Mouse (Mus musculus): ENCODE results near the gene Tmem132c. TPM values are rescaled to one million over a fixed set of nuclear protein-coding genes. Genes with fewer than 3 reads are reported as not detected.

Tmem132c gene
- polyA plus RNA-seq, 3 experiments from 2014 or later: 0.26 TPM; not detected in 2

DNA sequence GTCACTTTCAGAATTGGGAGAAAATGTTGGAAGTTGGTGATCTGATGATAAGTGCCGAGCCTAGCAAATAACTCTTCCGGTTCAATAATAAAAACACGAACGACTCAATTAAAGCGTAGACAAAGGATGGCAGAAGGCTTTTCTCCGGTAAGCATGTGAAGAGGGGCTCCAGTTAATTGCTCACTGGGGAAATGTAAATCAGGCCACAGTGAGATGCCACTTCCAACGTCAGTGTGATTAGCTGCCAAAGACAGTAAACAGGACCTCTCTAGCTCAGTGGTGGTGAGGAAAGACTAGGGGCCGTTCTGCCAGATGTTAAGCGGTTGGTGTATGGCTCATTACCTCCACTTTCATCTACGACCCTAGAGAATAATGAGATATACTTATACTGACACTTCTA, 187.5 kb downstream of the Tmem132c start:
- no peak for ATAC-seq

DNA sequence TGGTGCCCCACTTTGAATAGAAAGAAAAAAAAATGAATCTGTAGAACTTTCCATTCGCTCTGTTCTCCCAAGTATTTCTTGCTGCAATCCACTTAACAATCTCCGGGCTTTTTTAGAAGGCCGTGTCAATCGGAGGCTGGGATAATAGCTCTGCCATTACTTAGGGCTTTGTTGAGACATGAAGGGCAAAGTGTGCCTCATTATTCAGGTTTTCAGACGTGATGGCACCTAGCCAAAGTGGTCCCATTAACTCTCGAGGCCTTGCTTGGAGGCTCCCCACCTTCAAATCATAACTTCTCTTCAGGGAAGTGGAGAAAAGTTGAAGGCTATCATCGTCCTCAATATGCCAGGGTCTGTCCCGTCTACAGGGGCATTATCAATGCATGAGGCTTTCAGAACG, 190.0 kb downstream of the Tmem132c start:
- no peak for ATAC-seq

DNA sequence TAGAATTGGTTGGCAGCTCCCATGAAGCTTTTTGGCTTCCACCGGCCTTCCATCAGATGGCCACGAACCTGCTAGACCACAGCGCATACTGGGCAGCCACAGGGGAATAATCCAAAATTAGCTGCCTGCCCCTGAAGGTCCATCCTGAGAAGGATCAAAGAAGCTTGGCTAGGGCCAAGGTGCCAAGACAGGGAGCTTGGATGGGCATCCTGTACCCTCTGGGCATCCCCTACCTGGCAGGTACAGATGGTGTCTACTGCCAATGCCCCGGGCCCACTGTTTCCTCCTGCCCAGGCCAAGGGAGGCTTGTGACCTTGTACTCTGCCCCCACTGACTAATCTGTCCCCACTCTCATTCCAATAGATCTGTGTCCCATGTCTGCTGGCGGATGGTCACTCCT, 195.2 kb downstream of the Tmem132c start:
- no peak for ATAC-seq

DNA sequence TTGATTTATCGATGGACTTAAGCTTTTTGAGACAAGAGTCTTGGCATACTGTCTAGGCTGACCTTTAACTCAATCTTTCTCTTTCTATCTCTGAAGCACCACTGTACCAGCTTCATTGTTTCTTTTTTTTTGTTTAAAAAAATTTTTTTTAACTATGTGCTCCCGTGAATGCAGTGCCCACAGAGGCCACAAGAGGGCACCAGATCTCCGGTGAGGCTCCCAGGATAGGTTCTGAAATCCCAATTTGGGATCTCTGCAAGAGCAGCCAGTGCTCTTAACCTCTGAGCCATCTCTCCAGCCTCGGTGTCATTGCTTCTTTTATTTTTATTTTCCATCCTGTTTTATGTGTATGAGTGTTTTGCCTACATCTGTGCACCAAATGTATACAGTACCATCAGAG, 197.0 kb downstream of the Tmem132c start:
- ATAC-seq: no peak

DNA sequence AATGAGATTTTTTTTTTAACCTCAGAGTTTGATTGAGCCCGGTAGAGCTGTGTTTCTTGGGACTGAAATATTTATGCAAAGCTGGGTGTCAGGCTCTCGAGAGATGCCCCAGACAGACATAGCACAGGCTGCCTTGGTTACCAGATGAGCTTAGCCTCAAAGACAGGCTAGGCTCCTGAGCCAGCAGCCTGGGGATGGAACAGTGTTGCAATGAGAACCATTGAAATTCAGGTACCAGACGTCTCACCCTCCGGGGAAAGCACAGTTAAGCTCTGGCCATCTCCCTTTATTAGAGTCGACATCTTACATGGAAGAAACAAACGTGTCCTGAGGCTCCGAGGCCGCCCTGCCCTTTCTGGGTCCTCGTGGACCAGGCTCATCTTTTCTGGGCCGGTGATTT, 200.4 kb downstream of the Tmem132c start:
- ATAC-seq: no peak

DNA sequence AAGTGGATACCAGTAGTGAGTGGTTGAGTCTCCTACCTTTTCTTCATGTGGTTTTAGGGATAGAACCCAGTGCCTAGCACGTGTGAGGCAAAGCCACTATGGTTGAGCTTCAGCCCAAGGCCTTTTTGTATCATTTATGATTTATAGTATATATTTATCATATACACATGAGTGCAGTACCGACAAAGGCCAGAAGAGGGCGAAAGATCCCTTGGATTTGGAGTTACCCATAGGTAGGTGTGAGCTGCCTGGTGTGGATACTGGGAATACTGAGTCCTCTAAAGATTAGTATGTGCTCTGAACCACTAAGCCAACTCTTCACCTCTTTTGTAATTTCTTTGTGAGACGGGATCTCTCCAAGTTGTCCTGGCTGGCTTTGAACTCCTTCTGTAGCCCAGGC, 212.0 kb downstream of the Tmem132c start:
- ATAC-seq: no peak

DNA sequence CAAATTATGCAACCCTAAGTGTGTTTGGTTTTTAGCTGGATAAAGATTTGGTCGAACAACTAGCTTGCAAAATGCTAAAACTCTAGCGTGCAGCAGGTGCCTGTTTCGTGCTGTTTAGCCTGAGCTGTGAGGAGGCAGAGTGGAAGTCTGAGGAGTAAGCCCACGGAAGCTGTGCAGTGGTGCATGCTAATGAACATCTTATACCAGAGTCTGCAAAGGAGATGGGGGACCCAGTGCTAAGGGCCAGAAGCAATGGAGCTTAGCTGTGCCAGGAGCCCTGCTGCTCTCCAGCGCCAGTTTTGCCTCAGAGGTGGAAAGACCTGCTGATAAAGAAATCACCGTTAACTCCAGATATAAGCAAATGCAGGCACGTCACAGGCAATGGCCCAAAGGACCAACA, 212.5 kb downstream of the Tmem132c start:
- ATAC-seq: no peak

DNA sequence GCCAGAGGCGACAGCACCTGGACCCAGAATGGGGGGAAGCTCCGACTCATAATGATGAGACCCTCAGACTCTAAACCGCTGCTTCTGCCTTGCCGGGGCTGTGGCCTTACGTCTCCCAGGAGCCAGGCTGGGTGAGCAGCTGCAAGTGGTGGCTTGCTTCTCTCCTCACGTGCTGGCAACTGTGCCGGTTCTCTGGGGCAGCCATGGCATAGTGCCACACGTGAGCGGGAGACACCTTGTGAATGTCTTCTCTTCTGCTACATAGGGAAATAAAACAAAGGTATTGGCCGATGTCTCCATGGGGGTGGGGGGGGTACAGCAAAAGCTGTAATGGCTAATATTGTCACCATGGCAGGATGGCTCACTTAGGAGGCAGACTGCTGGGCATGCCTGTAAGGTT, 214.5 kb downstream of the Tmem132c start:
- ATAC-seq: no peak

DNA sequence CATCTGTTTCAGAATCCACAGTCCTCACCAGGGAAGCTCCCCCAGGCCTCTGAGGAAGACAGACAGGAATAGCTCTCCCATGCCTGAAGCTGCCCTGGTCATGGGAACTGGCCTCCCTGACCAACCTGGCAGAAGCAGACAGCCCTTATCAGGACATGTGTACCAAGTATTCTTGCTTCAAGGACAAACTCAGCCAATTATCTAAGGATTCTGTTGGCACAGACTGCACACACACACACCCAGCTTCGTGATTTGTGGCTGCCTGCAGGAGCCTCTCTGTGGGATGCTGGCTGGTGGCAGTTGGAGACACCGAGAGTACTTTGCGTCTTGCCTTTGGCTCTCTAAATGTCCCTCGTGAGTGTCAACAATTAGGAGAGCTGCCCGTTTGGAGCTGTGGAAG, 226.5 kb downstream of the Tmem132c start:
- no peak for ATAC-seq

DNA sequence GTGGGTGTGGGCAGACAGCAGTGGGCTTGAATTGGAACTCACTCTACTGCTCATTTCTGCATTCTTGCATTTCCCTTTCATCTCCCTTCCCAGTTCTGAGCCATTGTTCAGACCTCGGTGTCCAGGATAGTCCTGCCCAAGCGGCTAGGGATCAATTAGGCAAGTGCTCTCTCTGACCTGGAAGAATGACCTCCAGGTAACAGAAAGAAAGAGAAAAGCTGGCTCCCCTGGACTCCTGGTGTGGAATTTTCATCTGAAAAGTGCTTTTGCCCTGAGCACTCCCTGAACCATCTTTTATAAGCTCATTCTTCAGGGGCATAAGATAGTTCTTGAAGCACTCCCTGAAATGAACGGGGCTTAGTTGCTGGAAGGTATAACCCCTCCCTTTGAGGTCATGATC, 228.7 kb downstream of the Tmem132c start:
- ATAC-seq: no peak

DNA sequence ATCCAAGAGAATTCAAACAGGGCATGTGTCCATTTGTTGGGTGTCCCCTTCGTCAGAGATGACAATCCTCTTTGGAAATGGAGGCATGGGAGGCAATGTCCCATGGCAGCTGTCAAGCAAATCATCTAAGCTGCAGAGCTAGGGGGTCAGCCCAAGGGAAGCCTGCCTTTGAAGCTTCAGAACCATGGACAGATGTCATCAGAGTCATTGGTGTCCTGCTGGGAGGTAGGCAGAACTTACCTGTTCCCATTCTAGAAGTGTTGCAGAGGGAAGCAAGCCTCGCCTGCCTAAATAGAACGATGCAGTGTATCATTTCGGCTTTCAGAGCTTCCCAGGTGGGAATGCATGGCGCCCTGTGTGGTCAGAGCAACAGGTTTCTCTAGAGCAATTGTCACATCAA, 230.3 kb downstream of the Tmem132c start:
- no peak for ATAC-seq

DNA sequence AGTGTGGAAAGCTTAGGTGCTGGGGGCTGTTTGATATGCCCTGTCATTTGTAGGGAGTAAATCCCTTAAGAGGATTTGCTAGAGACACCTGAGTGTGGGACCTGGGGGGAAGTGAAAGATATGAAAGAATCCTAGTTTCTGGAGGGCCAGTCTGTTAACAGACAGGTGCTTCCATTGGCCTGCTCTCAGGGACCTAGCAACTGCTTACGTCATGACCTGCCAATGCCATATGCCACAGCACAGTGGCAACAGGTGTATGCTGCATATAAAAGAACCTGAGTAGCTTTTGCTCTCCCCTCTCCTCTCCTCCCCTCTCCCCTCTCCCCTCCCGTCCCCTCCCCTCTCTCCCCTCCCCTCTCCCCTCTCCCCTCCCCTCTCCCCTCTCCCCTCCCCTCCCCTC, 232.1 kb downstream of the Tmem132c start:
- no peak for ATAC-seq

DNA sequence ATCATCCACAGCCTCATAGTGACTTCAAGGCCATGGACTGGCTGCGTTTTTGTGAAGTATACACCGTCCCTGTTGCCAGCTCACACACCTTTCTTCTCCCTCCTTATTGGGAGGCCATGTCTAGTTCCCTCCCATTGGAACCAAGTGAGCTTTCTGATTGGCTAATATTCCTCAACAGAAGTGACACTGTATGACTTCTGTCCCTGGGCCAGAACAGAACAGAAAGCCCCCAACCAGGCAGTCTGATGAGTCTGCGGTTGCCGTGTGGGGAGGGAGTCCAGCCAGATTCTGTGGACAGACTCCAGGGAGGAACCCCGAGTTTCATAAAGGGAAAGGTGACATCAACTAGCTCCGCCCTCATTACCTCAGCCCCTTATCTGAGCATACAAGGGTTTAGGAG, 233.2 kb downstream of the Tmem132c start:
- ATAC-seq: no peak

DNA sequence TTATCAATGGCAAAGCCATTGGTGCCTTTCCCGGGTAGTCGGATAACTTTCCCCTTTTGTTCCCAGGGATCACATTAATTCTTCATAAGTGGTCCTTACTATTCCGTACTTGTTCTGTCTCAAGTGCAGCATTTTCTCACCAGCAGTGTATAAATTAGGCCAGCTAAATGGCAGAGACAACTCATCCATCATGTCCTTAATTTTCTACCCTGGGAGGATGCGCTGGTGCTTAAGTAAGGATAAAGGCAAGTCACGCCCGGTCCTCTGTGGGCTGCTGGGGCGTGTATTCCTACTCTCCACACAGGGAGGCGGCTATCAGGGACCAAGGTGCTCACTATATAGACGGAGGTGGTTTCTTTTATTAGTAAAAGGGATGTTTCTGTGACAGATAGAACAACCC, 236.2 kb downstream of the Tmem132c start:
- ATAC-seq: no peak

DNA sequence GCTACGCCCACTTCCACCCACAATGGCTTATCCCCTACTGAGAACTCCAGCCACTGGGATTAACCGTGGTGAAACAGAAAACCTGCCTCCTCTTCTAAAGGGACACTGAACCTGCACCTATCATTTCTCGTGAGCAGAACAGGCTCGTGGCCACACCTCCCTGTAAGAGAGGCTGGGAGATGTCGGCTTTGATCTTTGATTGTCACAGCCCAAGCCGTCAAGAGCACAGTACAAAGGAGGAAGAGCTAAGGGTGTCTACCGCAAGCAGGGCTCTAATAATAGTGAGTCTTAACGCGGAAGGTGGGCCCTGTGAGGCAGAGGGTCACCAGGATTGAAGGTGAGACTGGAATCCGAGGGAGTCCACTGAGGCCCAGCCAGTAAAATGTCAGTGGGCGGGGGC, 236.7 kb downstream of the Tmem132c start:
- ATAC-seq: no peak

DNA sequence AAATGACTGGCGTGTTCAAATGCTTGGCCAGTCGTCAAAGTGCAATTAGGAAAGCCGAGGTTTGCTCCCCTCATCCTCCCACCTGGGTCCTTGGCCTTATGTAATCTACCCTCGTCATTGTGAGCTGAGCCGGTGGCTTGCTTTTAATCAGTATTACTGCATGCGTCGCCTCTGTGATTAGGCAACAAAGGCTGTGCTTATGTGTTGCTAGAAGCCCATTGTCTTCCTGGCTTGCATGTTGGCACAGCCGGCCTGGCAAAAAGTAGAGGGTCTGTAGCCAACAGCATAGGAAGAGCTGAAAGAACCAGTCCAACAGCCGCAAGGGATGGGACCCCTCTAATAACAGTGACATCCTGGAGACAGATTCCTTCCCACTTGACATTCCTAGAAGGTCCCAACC, 239.3 kb downstream of the Tmem132c start:
- no peak for ATAC-seq

DNA sequence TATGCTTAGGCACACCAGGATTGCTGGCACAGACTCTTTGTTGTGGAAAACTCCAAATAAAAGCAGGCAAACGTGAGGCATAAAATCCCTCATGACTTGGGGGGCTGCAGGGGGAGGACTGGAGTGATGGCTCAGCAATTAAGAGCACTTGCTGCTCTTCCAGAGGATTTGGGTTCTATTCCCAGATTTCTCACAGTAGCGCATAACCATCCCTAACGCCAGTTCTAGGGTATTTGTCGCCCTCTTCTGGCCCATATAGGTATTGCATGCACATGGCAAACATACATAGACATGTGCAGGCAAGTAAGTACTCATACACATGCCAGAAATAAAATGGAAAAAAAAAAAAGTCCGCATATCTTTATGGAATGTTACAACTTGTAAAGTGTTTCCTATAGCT, 239.8 kb downstream of the Tmem132c start:
- no peak for ATAC-seq

DNA sequence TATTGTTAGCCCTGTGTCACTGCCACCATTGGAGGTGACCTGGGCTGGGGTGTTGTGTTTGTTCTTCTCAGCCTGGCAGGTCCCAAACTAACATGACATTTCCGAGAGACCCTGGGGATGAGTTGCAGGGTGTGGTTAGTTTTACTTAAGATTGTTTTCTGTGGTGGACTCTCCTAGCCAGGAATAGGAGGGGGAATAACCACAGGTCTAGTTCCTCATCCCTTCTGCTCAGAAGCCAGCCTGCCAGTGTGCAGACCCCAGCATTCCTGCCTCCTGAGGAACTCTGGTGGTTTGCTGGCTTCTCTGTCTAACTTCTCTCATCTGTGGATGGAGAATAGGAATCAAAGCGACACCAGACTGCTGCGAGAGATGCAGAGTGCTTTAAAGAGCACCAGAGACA, 240.7 kb downstream of the Tmem132c start:
- ATAC-seq: no peak

DNA sequence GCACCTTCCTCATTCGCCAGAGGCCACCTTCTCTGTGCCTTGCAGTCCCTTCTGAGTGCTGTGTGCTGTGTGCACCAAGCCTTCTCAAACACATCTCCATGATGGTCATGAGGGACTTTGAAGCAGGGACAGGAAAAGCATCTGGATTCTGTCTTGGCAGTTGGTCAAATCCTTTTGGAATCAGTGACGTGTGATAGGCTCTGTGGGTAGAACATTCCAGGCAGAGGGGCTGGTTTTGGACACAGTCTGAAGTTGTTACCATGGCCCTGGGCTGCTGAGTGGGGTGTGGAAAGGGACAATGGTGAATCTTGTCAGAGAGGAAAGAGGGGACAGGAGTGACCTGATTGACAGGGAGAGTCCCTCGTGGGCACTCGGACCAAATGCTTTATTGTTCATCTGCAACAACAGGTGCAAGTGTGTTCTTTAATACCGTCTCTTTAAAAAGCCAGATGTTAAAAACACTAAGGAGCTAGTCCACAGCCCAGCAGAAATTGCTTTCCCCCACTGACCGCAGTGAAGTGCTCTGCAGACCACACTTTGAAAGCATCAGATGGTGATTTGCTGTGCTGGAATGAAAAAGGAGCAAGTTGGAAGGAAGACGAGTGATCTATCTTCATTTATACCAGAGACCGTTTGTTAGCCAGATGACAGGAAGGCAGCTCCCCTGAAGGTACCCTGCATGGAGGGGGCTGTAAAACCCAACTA, 242.5 kb downstream of the Tmem132c start:
- no peak for ATAC-seq

DNA sequence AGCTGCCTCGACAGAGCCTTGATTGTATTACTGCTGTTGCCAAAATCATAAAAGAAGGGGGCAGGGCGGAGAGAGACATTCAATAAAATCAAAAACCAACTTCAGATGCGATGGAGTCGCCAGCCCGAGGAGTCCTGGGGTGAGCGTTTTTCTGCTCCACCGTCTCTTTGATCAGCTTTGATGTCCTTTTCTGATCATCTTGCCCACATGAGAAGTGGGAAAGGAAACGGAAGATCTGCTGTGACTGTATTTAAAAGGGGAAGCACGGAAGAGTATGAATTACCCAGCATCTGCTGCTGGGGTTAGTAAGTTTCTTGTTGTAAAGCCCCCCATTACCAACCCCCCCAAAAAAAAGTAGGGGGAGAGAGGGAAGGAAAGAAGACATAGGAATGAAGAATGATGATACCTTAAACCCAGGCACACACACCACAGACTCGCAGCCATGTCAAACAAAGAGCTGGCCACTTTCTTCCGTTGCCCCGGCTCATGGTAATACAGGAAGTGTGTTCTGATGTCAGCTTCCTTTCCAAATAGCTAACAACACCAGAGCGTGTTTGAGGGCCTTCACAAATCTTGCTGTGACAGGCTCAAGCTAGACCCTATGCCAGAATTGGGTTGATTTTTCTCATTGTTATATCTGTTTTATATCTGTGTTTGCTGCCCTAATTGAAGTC, 243.3 kb downstream of the Tmem132c start:
- ATAC-seq: no peak

DNA sequence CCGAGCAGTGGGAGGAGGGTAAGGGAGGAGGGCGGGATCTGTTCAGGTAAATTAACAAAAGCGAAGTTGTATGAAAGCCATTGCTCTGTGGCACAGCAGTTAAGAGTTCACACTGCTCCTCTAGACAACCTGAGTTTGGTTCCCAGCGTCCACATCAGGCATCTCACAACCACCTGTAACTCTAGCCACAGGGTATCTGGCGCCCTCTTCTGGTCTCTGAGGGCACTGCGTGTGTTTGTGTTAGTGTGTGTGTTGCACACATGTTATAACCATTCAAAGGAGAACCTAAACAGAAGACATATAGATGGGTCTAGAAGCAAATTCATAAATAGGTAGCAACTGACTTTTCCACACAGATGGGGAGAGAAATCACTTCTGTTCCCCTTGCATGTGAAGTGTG, 245.6 kb downstream of the Tmem132c start:
- no peak for ATAC-seq

DNA sequence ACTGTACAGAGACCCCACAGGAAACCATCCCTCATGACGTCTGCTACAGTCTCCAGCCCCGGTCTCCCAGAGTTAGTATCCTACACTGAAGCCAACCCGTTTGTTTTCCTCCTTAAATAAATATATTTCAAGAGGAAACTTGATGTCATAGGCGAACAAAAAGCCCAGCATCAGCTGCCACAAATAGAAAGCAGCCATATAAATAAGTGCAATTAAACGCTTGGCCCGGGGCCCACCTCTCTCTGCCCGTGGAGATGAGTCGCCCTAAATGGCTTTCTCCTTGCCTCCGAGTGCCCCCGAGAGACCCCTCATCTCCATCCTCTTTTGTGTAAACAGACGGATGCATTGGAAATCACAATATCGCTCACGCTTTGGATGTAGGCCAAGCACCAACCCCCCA, 247.1 kb downstream of the Tmem132c start:
- ATAC-seq: no peak

DNA sequence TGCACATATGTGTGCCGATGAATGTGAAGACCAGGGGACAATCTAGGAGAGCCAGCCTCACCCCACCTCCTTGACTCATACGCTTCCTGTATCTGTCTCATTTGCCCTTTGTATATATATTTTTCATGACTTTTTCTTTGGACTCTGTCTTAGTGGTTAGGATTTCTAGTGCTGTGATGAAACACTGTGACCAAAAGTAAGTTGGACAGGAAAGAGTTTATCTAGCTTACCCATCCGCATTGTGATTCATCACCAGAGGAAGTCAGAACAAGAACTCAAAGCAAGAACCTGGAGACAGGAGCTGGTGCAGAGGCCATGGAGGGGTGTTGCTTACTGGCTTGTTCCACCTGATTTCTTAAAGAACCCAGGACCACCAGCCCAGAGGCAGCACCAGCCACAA, 250.1 kb downstream of the Tmem132c start:
- no peak for ATAC-seq

DNA sequence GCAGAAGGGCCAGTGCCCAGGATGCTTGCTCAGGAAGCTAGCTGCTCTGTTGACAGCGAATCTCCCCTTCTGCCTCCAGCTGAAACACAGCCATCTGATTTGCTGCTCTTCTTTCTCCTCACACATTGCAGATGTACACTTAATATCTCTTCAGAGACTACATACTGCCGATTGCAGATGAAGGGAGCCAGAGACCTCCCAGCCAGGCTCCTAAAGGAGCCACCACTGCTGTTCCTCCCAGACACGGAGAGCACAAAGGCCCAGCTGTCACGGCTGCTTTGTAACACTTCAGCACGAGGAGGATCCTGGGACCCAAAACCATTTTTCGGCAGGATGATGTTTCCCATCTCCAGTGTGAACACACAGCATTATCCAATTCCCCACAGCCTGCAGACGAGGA, 255.3 kb downstream of the Tmem132c start:
- ATAC-seq: no peak
